Mouse (Mus musculus) cortical plate, adult 2 months (tissue): ENCODE results near the gene Odf3l1. TPM values are rescaled to one million over a fixed set of nuclear protein-coding genes. Genes with fewer than 3 reads are reported as not detected.

Source experiments
- H3K27ac ChIP-seq: fragments of 200-500 bp; 2 replicates; pipeline ENCODE4 v1.5.1; 2012; ENCODE audit warnings: low read length, control low read depth, inconsistent platforms; ENCODE audit not compliant: insufficient read depth
- H3K4me1 ChIP-seq: fragments of 200-500 bp; 2 replicates; pipeline ENCODE4 v1.6.1; 2011; ENCODE audit warnings: low read length; ENCODE audit not compliant: control insufficient read depth, insufficient read depth
- H3K4me3 ChIP-seq: fragments of 200-500 bp; 2 replicates; pipeline ENCODE4 v1.5.1; 2011; ENCODE audit warnings: mild to moderate bottlenecking, low read length, control low read depth; ENCODE audit not compliant: insufficient read depth
- CTCF ChIP-seq: fragments of 200-500 bp; IDR thresholded peaks from 2 replicates; pipeline ENCODE4 v1.5.1; 2011; ENCODE audit warnings: mild to moderate bottlenecking, control low read depth, low read length; ENCODE audit not compliant: insufficient read depth; ENCODE audit errors: extremely low read depth
- POLR2A ChIP-seq: fragments of 200-500 bp; IDR thresholded peaks from 2 replicates; pipeline ENCODE4 v1.6.1; 2011; ENCODE audit warnings: mild to moderate bottlenecking, low read length, control low read depth; ENCODE audit not compliant: insufficient read depth; ENCODE audit errors: extremely low read depth
- polyA plus RNA-seq: library from polyadenylated mRNA; depleted of rRNA; stranded (reverse); fragments of >200 nt; gene quantifications from 2 replicates; pipeline ENCODE4 v1.2.3, GENCODE M21; 2012

The Odf3l1 gene
- polyA plus RNA-seq, 1 experiment: 0.38 TPM

DNA sequence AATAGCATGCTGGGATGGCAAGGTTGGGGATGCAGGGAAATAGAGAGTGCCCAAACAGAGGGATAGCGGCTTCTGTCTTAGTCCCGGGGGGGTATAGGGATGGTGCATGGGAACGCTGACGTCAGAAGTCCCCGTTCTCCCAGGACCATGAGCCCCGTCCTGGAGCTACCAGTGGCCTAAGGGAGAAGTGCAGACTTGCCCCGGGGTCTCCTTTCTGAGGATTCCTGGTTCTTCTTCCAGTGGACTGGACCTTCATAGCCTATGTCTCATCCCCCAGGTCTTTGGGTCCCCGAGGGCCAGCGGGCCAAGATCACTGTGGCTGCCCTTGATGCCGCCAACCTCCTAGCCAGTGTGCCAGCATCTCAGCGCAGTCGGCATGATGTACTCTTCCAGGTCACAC lies 32.3 kb upstream of the Odf3l1 start:
- Histone ChIP-seq H3K4me3 (no peak overlapping the region), H3K4me1 (no peaks in the 10 kb centered on the region; the same call in 1 of the 2 replicates), H3K27ac (no peak overlapping the region)
- TF ChIP-seq CTCF: no peak
- TF ChIP-seq POLR2A: no peak

DNA sequence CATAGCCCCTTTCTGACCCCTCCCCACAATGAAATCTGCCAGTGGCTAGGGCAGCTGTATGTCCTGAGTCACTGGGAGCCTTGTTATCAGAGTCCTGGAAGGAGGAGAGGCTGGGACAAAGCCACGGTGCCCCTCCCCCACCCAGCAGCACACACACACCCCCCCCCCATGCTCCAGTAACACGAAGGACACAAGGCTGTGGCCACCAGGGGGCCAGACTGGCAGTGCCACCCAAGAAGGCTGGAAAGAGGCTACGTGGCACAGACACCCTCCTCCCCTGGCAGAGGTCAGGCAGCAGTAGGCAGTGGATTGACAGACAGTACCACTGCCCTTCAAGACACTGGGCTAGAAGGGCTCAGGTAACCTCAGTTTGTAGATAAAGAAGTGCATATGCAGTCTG lies 29.5 kb upstream of the Odf3l1 start:
- no peak for TF ChIP-seq POLR2A
- 0 out of 2 replicates have a peak, but pooled peaks have one; percentile 26 for TF ChIP-seq CTCF
- Histone ChIP-seq H3K27ac (no peak overlapping the region), H3K4me3 (no peak overlapping the region), H3K4me1 (no peaks in the 10 kb centered on the region; the same call in none of the 2 replicates)

DNA sequence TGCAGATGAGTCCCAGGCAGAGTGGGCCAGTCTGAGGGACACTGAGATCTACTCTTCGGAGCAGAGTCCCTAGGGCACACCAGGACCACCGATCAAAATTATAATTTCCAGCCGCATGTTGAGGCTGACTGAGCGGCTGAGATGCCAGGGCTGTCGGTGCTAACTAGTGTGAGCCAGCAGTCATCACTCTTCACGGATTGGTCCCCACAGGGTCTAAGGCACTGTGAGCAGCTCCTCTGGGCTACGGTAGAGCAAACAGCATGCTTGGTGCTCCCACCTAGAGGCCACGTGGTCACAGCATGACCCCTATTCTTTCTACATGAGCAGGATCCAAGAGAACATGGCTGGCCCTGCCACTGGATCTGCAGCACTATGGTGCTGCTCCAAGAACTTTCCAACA lies 28.8 kb upstream of the Odf3l1 start:
- no peak overlapping the region for H3K4me3 ChIP-seq
- H3K27ac ChIP-seq: no peak overlapping the region
- no peak for TF ChIP-seq CTCF
- no peak for TF ChIP-seq POLR2A
- no peaks in the 10 kb centered on the region; the same call in none of the 2 replicates for H3K4me1 ChIP-seq

DNA sequence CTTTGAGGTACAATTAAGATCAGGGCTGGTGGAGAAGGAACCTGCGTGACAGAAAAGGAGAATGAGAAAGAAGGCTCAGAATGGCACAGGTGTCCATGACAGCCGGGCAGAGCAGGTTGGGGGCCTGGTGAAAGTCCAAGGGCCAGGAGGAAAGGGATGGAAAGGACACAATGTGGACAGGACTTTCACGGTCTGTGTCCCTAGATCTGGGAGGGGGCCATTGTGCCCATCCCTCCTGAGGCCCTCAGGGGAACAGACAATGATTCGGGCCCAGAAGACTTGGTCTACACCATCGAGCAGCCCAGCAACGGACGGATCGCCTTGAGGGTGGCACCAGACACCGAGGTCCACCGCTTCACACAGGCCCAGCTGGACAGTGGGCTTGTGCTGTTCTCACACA lies 27.6 kb upstream of the Odf3l1 start:
- Histone ChIP-seq H3K4me3 (no peak overlapping the region), H3K27ac (no peak overlapping the region), H3K4me1 (no peaks in the 10 kb centered on the region; the same call in none of the 2 replicates)
- TF ChIP-seq POLR2A: no peak
- no peak for TF ChIP-seq CTCF

DNA sequence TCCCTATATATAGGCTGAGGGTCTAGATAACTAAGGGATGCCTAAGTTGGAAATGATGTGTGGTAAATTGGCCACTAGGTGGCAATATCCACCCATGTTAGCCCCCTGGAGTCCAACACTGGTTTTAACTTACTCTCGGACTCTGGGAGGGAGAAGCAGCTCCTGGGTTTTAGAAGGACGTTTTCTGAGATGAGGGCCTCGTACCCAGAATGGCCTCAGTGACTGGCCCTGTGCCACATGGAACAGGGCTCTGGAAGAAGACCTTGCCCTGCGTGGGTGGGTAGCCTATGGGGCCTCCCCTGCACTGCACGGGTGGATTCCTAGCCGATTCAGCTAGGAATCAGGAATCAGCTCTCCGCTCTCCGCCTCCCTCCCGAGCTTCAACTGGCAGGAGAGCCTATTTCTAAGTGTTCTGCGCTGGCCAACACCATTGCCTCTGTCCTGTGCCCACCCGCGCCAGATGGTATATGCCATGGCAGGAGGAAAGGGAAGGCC lies 27.1 kb upstream of the Odf3l1 start:
- H3K4me3 ChIP-seq: 0 out of 2 replicates have a peak overlapping the region, but pooled peaks have one; percentile 10
- no peak overlapping the region for H3K27ac ChIP-seq
- TF ChIP-seq POLR2A (no peak), CTCF (peak; percentile 81)
- H3K4me1 ChIP-seq: no peaks in the 10 kb centered on the region; the same call in none of the 2 replicates

DNA sequence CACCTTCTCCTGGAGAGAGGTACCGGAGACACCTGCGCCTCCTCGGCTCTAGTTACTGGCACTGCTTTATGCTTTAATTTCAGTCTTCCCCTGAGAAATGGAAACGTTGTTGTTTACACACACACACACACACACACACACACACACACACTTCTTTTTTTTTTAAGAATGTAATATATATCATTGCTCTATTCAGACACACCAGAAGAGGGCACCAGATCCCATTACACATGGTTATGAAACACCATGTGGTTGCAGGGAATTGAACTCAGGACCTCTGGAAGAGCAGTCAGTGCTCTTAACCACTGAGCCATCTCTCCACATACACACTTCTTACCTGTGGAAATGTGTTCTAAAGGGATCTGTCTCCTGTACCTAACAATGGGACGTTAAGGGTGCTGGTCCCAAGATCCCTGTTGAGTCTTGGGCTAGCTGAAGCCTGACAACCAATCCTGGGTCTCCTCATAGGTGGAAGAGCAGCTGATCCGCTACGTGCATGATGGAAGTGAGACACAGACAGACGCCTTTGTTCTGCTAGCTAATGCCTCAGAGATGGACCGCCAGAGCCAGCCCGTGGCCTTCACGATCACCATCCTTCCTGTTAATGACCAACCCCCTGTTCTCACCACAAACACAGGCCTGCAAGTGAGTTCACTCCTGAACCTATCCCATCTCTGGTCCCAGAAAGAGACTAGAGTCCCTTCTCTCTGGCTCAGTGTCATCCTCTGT lies 26.2 kb upstream of the Odf3l1 start:
- TF ChIP-seq POLR2A (no peak), CTCF (0 out of 2 replicates have a peak, but pooled peaks have one; percentile 3)
- Histone ChIP-seq H3K4me1 (no peaks in the 10 kb centered on the region; the same call in none of the 2 replicates), H3K27ac (no peak overlapping the region), H3K4me3 (no peak overlapping the region)

DNA sequence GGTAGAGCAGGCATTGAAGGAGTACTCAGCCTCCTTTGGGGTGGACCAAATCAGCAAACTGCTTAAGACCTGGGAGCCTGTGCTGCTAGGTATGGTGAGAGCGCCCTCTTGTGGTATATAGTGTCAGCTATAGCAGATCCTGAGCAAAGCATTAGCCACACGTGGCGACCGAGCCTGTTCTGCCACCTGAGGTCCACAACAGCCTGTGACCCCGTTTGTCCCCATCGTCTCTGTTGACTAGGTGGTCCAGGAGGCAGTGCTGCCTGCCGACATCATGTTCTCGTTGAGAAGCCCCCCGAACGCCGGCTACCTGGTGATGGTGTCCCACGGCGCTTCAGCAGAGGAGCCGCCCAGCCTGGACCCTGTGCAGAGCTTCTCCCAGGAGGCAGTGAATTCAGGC lies 25.3 kb upstream of the Odf3l1 start:
- no peak overlapping the region for H3K4me3 ChIP-seq
- no peak overlapping the region for H3K27ac ChIP-seq
- no peaks in the 10 kb centered on the region; the same call in 1 of the 2 replicates for H3K4me1 ChIP-seq
- TF ChIP-seq CTCF (peak; percentile 94), POLR2A (no peak)

DNA sequence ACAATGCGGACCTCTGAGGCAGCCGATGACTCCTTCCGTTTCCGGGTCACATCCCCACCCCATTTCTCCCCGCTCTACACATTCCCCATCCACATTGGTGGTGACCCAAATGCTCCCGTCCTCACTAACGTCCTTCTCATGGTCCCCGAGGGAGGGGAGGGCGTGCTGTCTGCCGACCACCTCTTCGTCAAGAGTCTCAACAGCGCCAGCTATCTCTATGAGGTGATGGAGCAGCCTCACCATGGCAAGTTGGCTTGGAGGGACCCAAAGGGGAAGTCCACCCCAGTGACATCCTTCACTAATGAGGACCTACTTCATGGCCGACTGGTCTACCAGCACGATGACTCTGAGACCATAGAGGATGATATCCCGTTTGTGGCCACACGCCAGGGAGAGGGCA lies 23.1 kb upstream of the Odf3l1 start:
- H3K27ac ChIP-seq: no peak overlapping the region
- TF ChIP-seq CTCF: no peak
- no peak for TF ChIP-seq POLR2A
- no peak overlapping the region for H3K4me3 ChIP-seq
- H3K4me1 ChIP-seq: peaks cover 5% of the 10 kb centered on the region

DNA sequence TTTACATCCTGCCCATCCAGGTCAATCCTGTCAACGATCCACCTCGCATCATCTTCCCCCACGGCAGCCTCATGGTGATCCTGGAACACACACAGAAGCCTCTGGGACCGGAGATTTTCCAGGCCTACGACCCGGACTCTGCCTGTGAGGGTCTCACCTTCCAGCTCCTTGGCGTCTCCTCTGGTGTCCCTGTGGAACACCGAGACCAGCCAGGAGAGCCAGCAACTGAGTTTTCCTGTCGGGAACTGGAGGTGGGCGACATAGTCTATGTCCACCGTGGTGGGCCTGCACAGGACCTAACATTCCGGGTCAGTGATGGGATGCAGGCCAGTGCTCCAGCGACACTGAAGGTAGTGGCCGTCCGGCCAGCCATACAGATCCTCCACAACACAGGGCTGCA lies 22.1 kb upstream of the Odf3l1 start:
- Histone ChIP-seq H3K4me3 (no peak overlapping the region), H3K27ac (no peak overlapping the region), H3K4me1 (peaks cover 5% of the 10 kb centered on the region)
- no peak for TF ChIP-seq POLR2A
- no peak for TF ChIP-seq CTCF

DNA sequence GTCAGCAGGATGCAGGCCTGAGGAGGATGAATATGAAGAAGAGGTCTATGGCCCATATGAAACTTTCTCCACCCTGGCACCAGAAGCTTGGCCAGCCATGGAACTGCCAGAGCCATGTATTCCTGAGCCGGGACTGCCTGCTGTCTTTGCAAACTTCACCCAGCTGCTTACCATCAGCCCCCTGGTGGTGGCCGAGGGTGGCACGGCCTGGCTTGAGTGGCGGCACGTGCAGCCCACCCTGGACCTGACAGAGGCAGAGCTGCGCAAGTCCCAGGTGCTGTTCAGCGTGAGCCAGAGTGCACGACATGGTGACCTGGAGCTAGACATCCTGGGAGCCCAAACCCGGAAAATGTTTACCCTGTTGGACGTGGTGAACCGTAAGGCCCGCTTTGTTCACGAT lies 21.6 kb upstream of the Odf3l1 start:
- no peak overlapping the region for H3K4me3 ChIP-seq
- no peak for TF ChIP-seq POLR2A
- 0 out of 2 replicates have a peak, but pooled peaks have one; percentile 12 for TF ChIP-seq CTCF
- H3K27ac ChIP-seq: no peak overlapping the region
- peaks cover 5% of the 10 kb centered on the region for H3K4me1 ChIP-seq
